Mouse (Mus musculus) heart, embryonic 11.5 days (tissue): ENCODE measurements around the gene Kirrel3. TPM values are rescaled to one million over a fixed set of nuclear protein-coding genes. Genes with fewer than 3 reads are reported as not detected.
A peak's percentile ranks its signal among the peaks of the same experiment; 100 is the strongest.

Source experiments
- ATAC-seq: fragments of 200-750 bp; cut with Nextera tagmentation; replicated peaks from 2 replicates; pipeline ENCODE4 v1.8.0; 2017; ENCODE audit warnings: moderate library complexity; ENCODE audit not compliant: insufficient number of reproducible peaks, low FRiP score, low TSS enrichment
- H3K27ac ChIP-seq: fragments of 300-500 bp; sonication (generic); 2 replicates; pipeline ENCODE4 v1.5.1; 2014; ENCODE audit warnings: mild to moderate bottlenecking, low read depth, low read length
- H3K27me3 ChIP-seq: fragments of 300-500 bp; sonication (generic); 2 replicates; pipeline ENCODE4 v1.6.1; 2014; ENCODE audit warnings: mild to moderate bottlenecking, low read length, mixed read lengths; ENCODE audit not compliant: control insufficient read depth, insufficient read depth
- H3K36me3 ChIP-seq: fragments of 300-500 bp; sonication (generic); 2 replicates; pipeline ENCODE4 v1.6.1; 2014; ENCODE audit warnings: mild to moderate bottlenecking, low read length, moderate library complexity, mixed read lengths; ENCODE audit not compliant: control insufficient read depth, insufficient read depth
- H3K4me1 ChIP-seq: fragments of 300-500 bp; sonication (generic); 2 replicates; pipeline ENCODE4 v1.6.1; 2014; ENCODE audit warnings: low read length; ENCODE audit not compliant: control insufficient read depth, insufficient read depth
- H3K4me2 ChIP-seq: fragments of 300-500 bp; sonication (generic); 2 replicates; pipeline ENCODE4 v1.6.1; 2014; ENCODE audit warnings: mild to moderate bottlenecking, moderate library complexity
- H3K4me3 ChIP-seq: fragments of 300-500 bp; sonication (generic); 2 replicates; pipeline ENCODE4 v1.5.1; 2014; ENCODE audit warnings: low read depth, low read length
- H3K9ac ChIP-seq: fragments of 300-500 bp; sonication (generic); 2 replicates; pipeline ENCODE4 v1.6.1; 2014; ENCODE audit warnings: mild to moderate bottlenecking, low read depth, low read length, moderate library complexity
- H3K9me3 ChIP-seq: fragments of 300-500 bp; sonication (generic); replicated peaks from 2 replicates; pipeline ENCODE4 v1.6.1; 2016; ENCODE audit warnings: low read length; ENCODE audit not compliant: control insufficient read depth
- WGBS: fragments of 180-500 bp; shearing (Covaris S2); extraction: QIAGEN DNeasy Blood & Tissue Kit; methylation state at CpG from one replicate; pipeline ENCODE4 v1.1.7; 2014; ENCODE audit not compliant: insufficient replicate concordance; 5-methylcytosine and 5-hydroxymethylcytosine counted together
- polyA plus RNA-seq: library from polyadenylated mRNA; unstranded; fragments of >200 nt; fragmentation: Nextera tagmentation; extraction: Ambion mirVana; gene quantifications from 2 replicates; pipeline ENCODE4 v1.2.1, GENCODE M21; 2014

The Kirrel3 gene
- polyA plus RNA-seq, 1 experiment from 2014 or later, result 1.0 TPM

DNA sequence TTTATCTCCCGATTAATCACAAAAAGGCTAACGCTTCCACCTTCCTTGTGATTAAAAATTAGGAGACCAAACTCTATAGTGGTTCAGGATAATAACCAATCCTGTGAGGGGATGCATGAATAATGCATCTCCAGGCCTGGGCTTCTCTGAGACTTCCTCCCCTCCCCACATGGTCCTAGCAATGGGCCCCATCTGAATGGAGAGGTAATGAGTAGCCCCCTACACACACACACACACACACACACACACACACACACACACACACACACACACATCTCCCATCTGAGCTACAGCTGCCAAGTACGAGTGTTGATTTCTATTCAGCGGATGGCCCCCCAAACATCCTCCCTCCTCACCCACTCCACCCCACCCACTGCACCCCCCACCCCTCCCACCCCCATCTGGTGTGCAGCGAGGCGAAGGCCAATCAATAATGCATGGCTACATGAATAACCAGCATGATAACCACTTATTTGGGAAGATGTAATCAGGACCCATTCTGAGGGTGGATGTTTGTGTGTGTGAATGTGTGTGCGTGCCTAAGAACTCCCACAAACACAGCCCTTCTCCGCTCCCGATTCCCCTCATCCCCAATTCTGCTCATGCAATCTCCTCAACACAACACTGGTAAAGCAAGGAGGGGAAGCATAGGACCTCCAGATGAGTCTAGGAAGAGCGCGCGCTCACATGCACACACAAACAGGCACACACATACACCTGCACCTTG lies 501.9 kb downstream of the Kirrel3 start:
- no peak for ATAC-seq

DNA sequence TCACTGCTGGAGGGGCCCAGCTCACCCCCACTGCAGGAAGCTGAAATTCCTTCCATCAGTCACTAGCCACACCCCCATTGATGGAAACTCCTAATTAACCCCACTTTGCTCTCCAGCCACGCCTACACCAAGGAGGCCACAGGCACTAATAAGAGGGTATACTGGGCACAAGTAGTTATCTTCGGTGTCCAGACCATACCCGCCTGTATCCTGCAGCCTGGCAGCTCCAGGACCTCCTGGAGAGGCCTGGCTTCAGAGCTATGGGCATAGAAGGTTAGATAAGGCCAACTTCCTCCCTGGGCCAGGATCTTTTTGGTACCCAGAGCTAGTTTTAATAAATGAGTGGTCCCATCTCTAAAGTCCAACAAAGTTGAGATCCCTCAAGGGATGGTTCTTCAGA lies 503.0 kb downstream of the Kirrel3 start:
- Histone ChIP-seq H3K9me3 (no peaks in the 10 kb centered on the region), H3K4me1 (no peaks in the 10 kb centered on the region), H3K9ac (no peak overlapping the region), H3K36me3 (no peaks in the 10 kb centered on the region), H3K27me3 (peaks cover 6% of the 10 kb centered on the region; the same call in 1 of the 2 replicates), H3K4me3 (no peak overlapping the region), H3K4me2 (no peak overlapping the region), H3K27ac (no peak overlapping the region)
- WGBS, result 73% methylated on average over 3 of the region's 3 CpGs
- ATAC-seq, result no peak

More for the DNA sequence above, 501.9 kb downstream of the Kirrel3 start:
- Histone ChIP-seq H3K9ac (no peak overlapping the region), H3K4me3 (no peak overlapping the region), H3K9me3 (no peaks in the 10 kb centered on the region), H3K4me1 (no peaks in the 10 kb centered on the region), H3K4me2 (no peak overlapping the region), H3K27ac (no peak overlapping the region), H3K36me3 (no peaks in the 10 kb centered on the region), H3K27me3 (peaks cover 6% of the 10 kb centered on the region; the same call in 1 of the 2 replicates)
- WGBS, result 85% methylated on average over 12 of the region's 12 CpGs

DNA sequence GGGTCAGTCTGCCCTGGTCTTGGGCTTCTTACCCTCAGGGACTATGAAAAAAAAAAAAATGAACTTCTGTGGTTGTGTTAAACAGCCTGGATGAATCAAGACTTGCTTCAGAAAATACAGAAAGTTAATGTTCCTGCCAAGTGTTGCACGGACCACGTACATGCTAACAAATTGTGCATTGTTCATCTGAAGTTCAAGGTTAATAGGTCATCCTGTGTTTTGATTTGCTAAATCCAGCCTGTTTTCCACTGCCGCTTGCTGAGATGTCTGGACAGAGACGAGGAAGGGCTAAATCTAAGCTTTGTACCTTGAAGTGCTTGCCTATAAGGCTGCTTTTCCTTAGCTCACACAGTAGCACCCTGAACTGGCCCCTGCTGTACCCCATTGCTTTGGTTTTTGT lies 506.5 kb downstream of the Kirrel3 start:
- H3K27ac ChIP-seq, result no peak overlapping the region
- no peak overlapping the region for H3K4me3 ChIP-seq
- no peaks in the 10 kb centered on the region for H3K36me3 ChIP-seq
- 45% methylated on average over 4 of the region's 4 CpGs for WGBS
- H3K4me2 ChIP-seq, result no peak overlapping the region
- no peaks in the 10 kb centered on the region for H3K9me3 ChIP-seq
- ATAC-seq, result no peak
- H3K9ac ChIP-seq, result no peak overlapping the region
- no peaks in the 10 kb centered on the region for H3K27me3 ChIP-seq
- 0 out of 2 replicates have a peak, but pooled peaks cover 2% of the 10 kb centered on the region for H3K4me1 ChIP-seq

DNA sequence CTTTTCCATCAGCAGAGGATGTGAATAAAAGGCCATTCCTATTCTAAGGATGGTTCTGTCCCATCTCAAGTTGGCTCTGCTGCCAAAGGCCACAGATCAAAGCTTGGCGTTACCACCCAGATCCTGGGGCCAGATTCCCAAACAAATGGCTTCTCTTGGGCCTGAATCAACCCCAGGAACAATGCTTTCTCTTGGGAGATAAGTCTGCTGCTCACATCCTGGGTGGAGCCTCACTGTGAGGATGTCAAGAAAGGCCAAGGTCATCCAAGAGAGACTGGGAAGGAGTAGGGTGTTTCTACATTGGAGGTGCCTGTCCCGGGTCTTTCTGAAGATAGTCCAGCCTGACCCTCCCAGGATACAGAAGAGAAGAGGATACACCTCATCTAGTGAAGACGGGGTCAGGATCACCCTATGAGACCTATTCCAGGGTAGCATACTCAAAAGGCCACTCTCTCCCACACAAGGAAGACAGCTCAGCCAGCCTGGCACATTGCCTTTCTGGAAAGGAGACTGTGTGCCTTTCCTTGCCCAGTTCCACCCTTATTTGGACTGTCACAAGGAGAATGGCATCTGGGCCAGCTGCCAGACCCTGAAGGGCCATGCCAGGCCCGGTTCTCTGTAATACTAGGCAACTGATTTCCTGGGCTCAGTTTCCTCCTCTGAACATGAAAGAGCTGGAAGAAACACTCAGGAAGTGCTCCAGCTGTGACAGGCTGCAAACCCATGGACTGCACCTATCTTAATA lies 507.9 kb downstream of the Kirrel3 start:
- Histone ChIP-seq H3K27ac (no peak overlapping the region), H3K4me1 (peaks cover 11% of the 10 kb centered on the region; the same call in 1 of the 2 replicates), H3K4me3 (no peak overlapping the region), H3K36me3 (no peaks in the 10 kb centered on the region), H3K27me3 (no peaks in the 10 kb centered on the region), H3K9ac (no peak overlapping the region), H3K9me3 (no peaks in the 10 kb centered on the region), H3K4me2 (no peak overlapping the region)
- no peak for ATAC-seq
- WGBS, result 58% methylated on average over 4 of the region's 4 CpGs

DNA sequence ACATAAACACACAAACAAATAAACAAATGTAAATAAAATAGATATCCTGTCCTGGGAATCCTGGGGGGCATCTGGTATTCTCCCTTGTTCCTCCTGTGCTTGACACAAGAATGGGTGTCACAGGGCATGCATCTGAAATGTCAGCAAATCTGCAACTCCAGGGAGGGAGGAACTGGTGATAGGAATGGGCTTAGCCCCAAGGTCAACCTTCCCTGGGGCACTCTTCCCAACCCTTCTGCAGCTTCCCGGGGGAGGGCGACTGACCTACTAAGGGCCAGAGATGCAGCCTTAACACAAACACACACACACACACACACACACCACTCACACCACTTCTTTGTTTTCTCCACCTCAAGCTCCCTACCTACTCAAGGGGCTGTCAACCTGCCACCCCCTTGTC lies 509.4 kb downstream of the Kirrel3 start:
- WGBS, result 71% methylated on average over 2 of the region's 2 CpGs
- Histone ChIP-seq H3K36me3 (no peaks in the 10 kb centered on the region), H3K27ac (no peak overlapping the region), H3K9ac (no peak overlapping the region), H3K27me3 (no peaks in the 10 kb centered on the region), H3K4me1 (peaks cover 14% of the 10 kb centered on the region; the same call in 1 of the 2 replicates), H3K4me2 (no peak overlapping the region), H3K4me3 (no peak overlapping the region), H3K9me3 (no peaks in the 10 kb centered on the region)
- ATAC-seq, result no peak

DNA sequence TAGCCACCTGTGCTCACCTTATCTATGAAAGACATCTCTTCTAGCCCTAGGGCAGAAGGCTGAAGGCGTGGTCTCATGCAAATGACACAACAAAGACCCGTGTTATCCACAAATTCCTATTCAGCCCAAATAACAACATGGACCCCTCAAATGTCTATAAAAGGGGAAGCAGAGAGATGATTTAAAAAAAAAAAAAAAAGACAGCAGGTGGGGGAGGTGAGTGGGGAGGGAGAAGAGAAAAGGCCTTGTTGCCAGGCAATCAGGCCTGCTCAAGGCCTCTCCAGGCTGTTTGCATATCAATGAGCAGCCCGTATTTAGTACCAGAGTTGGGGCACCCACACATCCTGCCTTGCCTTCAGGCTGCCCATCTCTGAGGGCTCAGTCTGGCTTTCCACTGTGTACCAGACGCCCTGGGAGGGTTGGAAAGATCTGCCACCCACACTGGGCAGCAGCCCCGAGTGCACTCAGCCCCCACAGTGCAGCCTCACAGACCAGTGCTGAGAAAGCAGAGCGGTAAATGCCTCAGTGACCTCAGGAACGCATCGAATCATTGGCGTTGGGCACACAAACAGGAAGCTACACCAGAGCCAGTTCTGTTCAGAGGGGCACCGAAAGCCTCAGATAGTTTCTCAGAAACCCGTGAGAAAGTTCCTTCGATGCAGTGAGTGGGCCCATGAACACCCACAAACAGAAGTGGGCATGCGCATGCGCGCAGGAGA lies 510.1 kb downstream of the Kirrel3 start:
- Histone ChIP-seq H3K4me2 (no peak overlapping the region), H3K4me3 (no peak overlapping the region), H3K27me3 (no peaks in the 10 kb centered on the region), H3K9me3 (no peaks in the 10 kb centered on the region), H3K9ac (no peak overlapping the region), H3K27ac (no peak overlapping the region), H3K36me3 (no peaks in the 10 kb centered on the region), H3K4me1 (peaks cover 14% of the 10 kb centered on the region; the same call in 1 of the 2 replicates)
- ATAC-seq, result no peak
- WGBS, result 62% methylated on average over 15 of the region's 15 CpGs

DNA sequence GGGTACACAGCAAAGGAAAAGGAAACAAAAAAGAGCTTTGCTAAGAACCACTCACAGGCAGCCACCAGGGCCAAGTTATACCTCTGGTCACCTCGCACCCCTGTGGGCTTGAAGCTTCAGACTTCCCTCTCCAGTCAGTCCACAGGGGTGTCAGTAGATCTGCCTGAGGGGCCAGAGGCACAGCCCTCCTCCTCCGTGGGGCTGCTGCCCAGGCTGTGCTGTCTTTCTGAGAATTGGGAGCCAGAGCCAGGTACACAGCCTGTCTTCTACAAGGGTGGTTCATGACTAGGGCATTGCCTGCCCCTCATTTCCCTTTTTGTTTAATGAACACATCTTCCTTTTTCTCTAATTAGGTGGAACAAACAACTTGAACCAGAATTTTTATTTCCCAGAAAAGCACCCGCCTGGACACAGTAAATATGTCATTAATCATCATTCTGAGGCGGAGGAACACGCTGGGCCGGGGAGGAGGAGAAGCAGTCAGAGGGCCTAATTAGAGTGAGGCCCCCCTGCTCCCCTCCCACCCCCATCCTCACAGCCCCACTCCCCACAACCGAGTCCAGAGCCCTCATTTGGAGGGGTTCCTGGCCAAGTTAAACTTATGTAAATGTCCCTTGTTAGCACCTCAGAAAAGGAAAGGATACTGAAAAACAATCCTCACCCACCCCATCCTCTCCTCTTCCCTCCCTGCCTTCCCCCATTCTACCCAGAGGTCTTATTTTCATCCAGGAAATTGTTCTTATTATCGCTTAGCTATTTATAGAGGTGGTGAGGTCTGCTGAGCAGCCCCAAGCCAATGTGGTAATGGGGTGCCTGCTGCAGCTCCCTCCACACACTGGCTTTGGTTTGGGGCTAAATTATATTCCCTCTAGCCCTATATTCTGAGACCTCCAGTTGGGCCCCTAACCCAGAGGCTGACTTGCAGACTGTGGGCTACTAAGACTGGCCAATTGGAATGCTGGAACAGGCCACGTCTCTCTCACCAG lies 512.5 kb downstream of the Kirrel3 start:
- 0 out of 2 replicates have a peak overlapping the region, but pooled peaks have one; percentile 10 for H3K27ac ChIP-seq
- no peak overlapping the region for H3K4me2 ChIP-seq
- WGBS, result 39% methylated on average over 9 of the region's 9 CpGs
- no peak overlapping the region for H3K4me3 ChIP-seq
- no peaks in the 10 kb centered on the region for H3K27me3 ChIP-seq
- ATAC-seq, result no peak
- H3K36me3 ChIP-seq, result no peaks in the 10 kb centered on the region
- H3K9me3 ChIP-seq, result no peaks in the 10 kb centered on the region; the same call in 1 of the 2 replicates
- H3K4me1 ChIP-seq, result peaks cover 14% of the 10 kb centered on the region; the same call in 1 of the 2 replicates
- H3K9ac ChIP-seq, result no peak overlapping the region
